Comparison of ENCODE assay signal across 9 mouse cellular contexts in genomic region chr1:153451237-153452154, GRCm38 (mm10). TPM values are rescaled to one million over a fixed set of nuclear protein-coding genes. Genes with fewer than 3 reads are reported as not detected.
DNase-seq lines count a peak whose midpoint lies in the region; ATAC-seq and TF ChIP-seq lines count a peak whose summit lies in the region.
"Had no signal": no experiment of that assay in that cellular context is flagged by ENCODE, and none has a peak within 500 bp of the region (broad histone marks: within the 10 kb centered on the region; RNA-seq: fewer than 3 reads in every experiment).

No protein-coding gene starts in this region.

- no peak overlapping the region for H3K4me3 ChIP-seq in ES-Bruce4 (ENCODE audit: low read depth, low read length)
- no peak overlapping the region for H3K4me3 ChIP-seq in heart, embryonic 12.5 days
- H3K4me3 ChIP-seq: embryonic facial prominence, embryonic 12.5 days had no signal

- no peaks in the 10 kb centered on the region for H3K4me1 ChIP-seq in ES-Bruce4 (ENCODE audit: control insufficient read depth, insufficient read depth, low read length)
- H3K4me1 ChIP-seq in heart, embryonic 12.5 days (replicated peaks), result no peaks in the 10 kb centered on the region
- H3K4me1 ChIP-seq: embryonic facial prominence, embryonic 12.5 days had no signal

- TF ChIP-seq EP300 in ES-Bruce4 (IDR thresholded peaks at IDR 0.05; ENCODE audit: insufficient read depth, low read depth, low read length), result no peak

- intact Hi-C loops in left cerebral cortex, postnatal 36 days (cut with DNase I), result no loop called here

- no peak overlapping the region for H3K9ac ChIP-seq in ES-Bruce4 (ENCODE audit: low read depth, poor library complexity, severe bottlenecking)
- H3K9ac ChIP-seq in heart, embryonic 12.5 days, result no peak overlapping the region
- H3K9ac ChIP-seq: embryonic facial prominence, embryonic 12.5 days had no signal

- DNase-seq in heart, adult 8-10 months (ENCODE audit: low spot score), result peak; percentile 25
- no peak for DNase-seq in heart, adult 9 months (ENCODE audit: low spot score in 2 of 2)
- peak; percentile 45 for DNase-seq in c-Kit-positive CD71-positive TER-119-positive erythroid progenitor cells, embryonic 14.5 days (ENCODE audit: low spot score)
- peak; percentile 26 to 35 for DNase-seq in left cerebral cortex, postnatal 36 days (ENCODE audit: low spot score in 2 of 2)
- no peak for DNase-seq in urinary bladder, postnatal 10 days (ENCODE audit: low spot score)

- H3K27me3 ChIP-seq in ES-Bruce4 (ENCODE audit: control insufficient read depth, insufficient read depth, low read length, poor library complexity, severe bottlenecking), result no peaks in the 10 kb centered on the region
- no peaks in the 10 kb centered on the region for H3K27me3 ChIP-seq in heart, embryonic 12.5 days (replicated peaks)
- H3K27me3 ChIP-seq: embryonic facial prominence, embryonic 12.5 days had no signal

- peak; percentile 70 for TF ChIP-seq CTCF in ES-Bruce4 (IDR thresholded peaks at IDR 0.05; ENCODE audit: low read depth, low read length)

- H3K36me3 ChIP-seq in ES-Bruce4 (ENCODE audit: control insufficient read depth, insufficient read depth, low read length, poor library complexity, severe bottlenecking), result peaks cover 22% of the 10 kb centered on the region
- peaks cover 37% of the 10 kb centered on the region for H3K36me3 ChIP-seq in heart, embryonic 12.5 days

- ATAC-seq in heart, embryonic 12.5 days (ENCODE audit: insufficient number of reproducible peaks, low FRiP score), result 0 out of 2 replicates have a peak, but pooled peaks have one; percentile 37
- ATAC-seq in neutrophil, adult 5-6 weeks (ENCODE audit: extremely low read depth, insufficient number of reproducible peaks, low FRiP score, poor library complexity, severe bottlenecking), result peak; percentile 80; the same call in 1 of the 2 replicates

- no peak overlapping the region; the same call in 1 of the 2 replicates for H3K27ac ChIP-seq in ES-Bruce4 (ENCODE audit: insufficient read depth, low read length)
- no peak overlapping the region for H3K27ac ChIP-seq in heart, embryonic 12.5 days (ENCODE audit: poor library complexity, severe bottlenecking)
- H3K27ac ChIP-seq: embryonic facial prominence, embryonic 12.5 days had no signal

- 71% methylated on average over 10 of the region's 10 CpGs for WGBS in heart, embryonic 12.5 days

- no peak for TF ChIP-seq POLR2A in ES-Bruce4 (IDR thresholded peaks at IDR 0.05; ENCODE audit: insufficient read depth, low read length)

- no peak overlapping the region for H3K4me2 ChIP-seq in heart, embryonic 12.5 days
- H3K4me2 ChIP-seq: embryonic facial prominence, embryonic 12.5 days had no signal

- H3K9me3 ChIP-seq in ES-Bruce4 (replicated peaks; ENCODE audit: control insufficient read depth, insufficient read depth, low read length, poor library complexity, severe bottlenecking), result no peaks in the 10 kb centered on the region
- H3K9me3 ChIP-seq in heart, embryonic 12.5 days (replicated peaks), result no peaks in the 10 kb centered on the region
- H3K9me3 ChIP-seq: embryonic facial prominence, embryonic 12.5 days had no signal

RNA-seq across cellular contexts. Expression of gene Shcbp1l, which starts 26.5 kb away (rescaled TPM):
- total RNA-seq in heart, adult 8-10 months (2022), result not detected
- polyA plus RNA-seq in ES-Bruce4 (2011; ENCODE audit: insufficient read depth, insufficient read length, low read depth, missing spikeins), result 2.7 and 2.9 TPM in 2 replicates
- 0.14 and 0.18 TPM in 2 replicates for polyA plus RNA-seq in heart, embryonic 12.5 days (2016; fragmentation: Nextera tagmentation; extraction: Ambion mirVana)
- total RNA-seq in left cerebral cortex, postnatal 36 days (2021), result 1 to 10 TPM; 2.3 to 3.1 TPM
- 5.5 and 6.1 TPM in 2 replicates for total RNA-seq in neutrophil, adult 5-6 weeks (2017)

RNA-seq across cellular contexts. Expression of gene Dhx9, which starts 36.0 kb away (rescaled TPM):
- 10 to 100 TPM; 35.5 to 42.1 (median 38.2) TPM for total RNA-seq in heart, adult 8-10 months (2022)
- polyA plus RNA-seq in ES-Bruce4 (2011; ENCODE audit: insufficient read depth, insufficient read length, low read depth, missing spikeins), result 257 and 282 TPM in 2 replicates
- 24.7 TPM in 2 replicates for polyA plus RNA-seq in heart, embryonic 12.5 days (2016; fragmentation: Nextera tagmentation; extraction: Ambion mirVana)
- 100 to 1,000 TPM in 1 of 2 experiments, 10 to 100 TPM in 1; 88.2 to 108 TPM for total RNA-seq in left cerebral cortex, postnatal 36 days (2021)
- total RNA-seq in neutrophil, adult 5-6 weeks (2017), result 124 and 138 TPM in 2 replicates

Comparison
In these comparisons a context has a peak if more than half of its experiments do, and no peak if none do; other contexts are left out.
1. DNase-seq: peak in heart, adult 8-10 months (single experiment), c-Kit-positive CD71-positive TER-119-positive erythroid progenitor cells, embryonic 14.5 days (single experiment) and left cerebral cortex, postnatal 36 days (2 of 2); none in heart, adult 9 months (0 of 2) and urinary bladder, postnatal 10 days (single experiment).